Comparison of ENCODE assay signal across 19 mouse cellular contexts in the genomic region with DNA sequence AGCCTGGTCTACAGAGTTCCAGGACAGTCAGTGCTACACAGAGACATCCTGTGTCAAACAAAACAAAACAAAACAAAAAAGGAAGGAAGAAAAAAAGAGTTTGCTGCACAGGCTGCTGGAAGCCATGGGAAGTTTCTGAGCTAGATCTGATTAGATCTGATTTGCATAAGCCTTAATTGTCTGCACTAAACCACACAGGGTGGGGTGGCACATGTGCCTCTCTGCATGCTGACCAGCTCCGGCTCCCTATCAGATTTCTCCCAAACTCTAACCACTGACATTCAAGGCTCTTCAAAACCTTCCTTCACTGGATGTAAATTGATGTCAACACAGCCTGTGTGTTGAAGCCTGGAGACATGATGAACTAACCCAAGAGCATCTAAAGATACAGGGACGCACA. TPM values are rescaled to one million over a fixed set of nuclear protein-coding genes. Genes with fewer than 3 reads are reported as not detected.
"Had no signal": no experiment of that assay in that cellular context is flagged by ENCODE, and none has a peak within 500 bp of the region (broad histone marks: within the 10 kb centered on the region; RNA-seq: fewer than 3 reads in every experiment).

No protein-coding gene starts in this region.

- H3K9ac ChIP-seq: liver, embryonic 14.5 days; lung, embryonic 14.5 days; neural tube, embryonic 13.5 days; neural tube, embryonic 15.5 days; stomach, embryonic 15.5 days had no signal

- ATAC-seq: midbrain, embryonic 16.5 days had no signal

- DNase-seq: lung, adult 18-20 months; lung, embryonic 14.5 days; lung, postnatal 14 days; lung, postnatal 36 days; midbrain, embryonic 14.5 days; retina, postnatal 1 day; right cerebral cortex, adult 18-20 months; thymus, adult 18-20 months; thymus, postnatal 14 days; thymus, postnatal 4 days had no signal

- H3K4me2 ChIP-seq: lung, embryonic 14.5 days; neural tube, embryonic 13.5 days; neural tube, embryonic 15.5 days; stomach, embryonic 15.5 days had no signal

- H3K4me3 ChIP-seq: midbrain, embryonic 10.5 days; myocyte; neural tube, embryonic 13.5 days; neural tube, embryonic 15.5 days; stomach, embryonic 15.5 days had no signal

- H3K27me3 ChIP-seq: neural tube, embryonic 13.5 days; neural tube, embryonic 15.5 days; stomach, embryonic 15.5 days had no signal

- H3K9me3 ChIP-seq: neural tube, embryonic 15.5 days; stomach, embryonic 15.5 days had no signal

- H3K27ac ChIP-seq: liver, embryonic 14.5 days; macrophage; midbrain, embryonic 10.5 days; neural tube, embryonic 15.5 days; stomach, embryonic 15.5 days had no signal

- H3K36me3 ChIP-seq: midbrain, embryonic 10.5 days; neural tube, embryonic 13.5 days; neural tube, embryonic 15.5 days; stomach, embryonic 15.5 days had no signal

RNA-seq across cellular contexts. Expression of a gene that starts 32.6 kb away (rescaled TPM):
- total RNA-seq: megakaryocyte-erythroid progenitor cell, adult 5-6 weeks had no signal

RNA-seq across cellular contexts. Expression of a gene that starts 42.4 kb away (rescaled TPM):
- total RNA-seq: megakaryocyte-erythroid progenitor cell, adult 5-6 weeks had no signal

RNA-seq across cellular contexts. Expression of a gene that starts 59.0 kb away (rescaled TPM):
- polyA plus RNA-seq: macrophage had no signal
